Mouse (Mus musculus) skeletal muscle tissue, adult 2 months (tissue): ENCODE results near the gene Nfil3.

Source experiments
- DNase-seq: peaks from one replicate; pipeline ENCODE4 v3.0.0-alpha.2; 2012; ENCODE audit warnings: low read depth, low spot score

The Nfil3 gene

DNA sequence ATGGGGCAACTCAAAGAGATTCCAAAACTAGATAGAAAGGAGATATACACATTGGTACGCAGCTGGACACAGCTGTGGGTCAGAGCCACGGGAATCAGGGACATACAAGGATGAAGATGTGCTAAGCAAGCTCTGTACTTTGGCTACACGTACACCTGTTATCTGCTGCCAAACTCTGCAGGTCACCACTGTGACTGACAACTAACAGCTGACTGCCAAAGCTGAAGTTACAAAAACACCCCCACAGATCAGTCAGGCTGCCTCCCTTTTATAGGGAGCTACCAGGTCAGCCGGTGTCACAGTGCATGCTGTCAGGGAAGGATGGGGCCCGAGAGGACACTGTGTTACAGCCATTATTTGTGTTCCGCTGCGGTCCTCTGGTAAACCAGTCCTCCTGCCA is 39.9 kb downstream of the Nfil3 start:
- DNase-seq, result peak; percentile 91

- DNase-seq, result no peak
Observed at GRCm38 (mm10) chr13:52930582-52930981, 50.3 kb downstream of the Nfil3 start.

- peak; percentile 84 for DNase-seq
Observed at GRCm38 (mm10) chr13:52929209-52930171, 51.4 kb downstream of the Nfil3 start, which contains the start of gene Auh. Gene Auh (minus strand): TSS chr13:52929681.

DNA sequence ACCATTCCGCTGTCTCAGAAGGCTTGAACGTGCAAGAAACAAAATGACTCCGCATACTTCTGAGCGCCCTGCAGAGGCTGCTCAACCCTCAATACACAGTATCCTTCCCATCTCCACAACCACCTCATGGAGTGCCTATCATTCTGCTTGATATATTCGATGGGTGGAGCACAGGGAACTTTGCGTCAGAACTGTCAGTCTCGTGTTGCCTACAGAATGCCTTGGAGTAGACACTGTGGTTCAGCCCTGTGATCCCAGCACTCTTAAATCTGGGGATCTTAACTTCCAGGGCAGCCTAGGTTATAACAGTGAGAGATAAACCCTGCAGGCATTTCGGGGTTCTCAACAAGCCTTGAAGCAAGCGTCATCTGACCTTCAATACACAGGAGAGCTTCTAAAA is 52.5 kb downstream of the Nfil3 start:
- no peak for DNase-seq

GRCm38 (mm10) chr13:52924457-52924856 is 56.4 kb downstream of the Nfil3 start:
- no peak for DNase-seq

DNA sequence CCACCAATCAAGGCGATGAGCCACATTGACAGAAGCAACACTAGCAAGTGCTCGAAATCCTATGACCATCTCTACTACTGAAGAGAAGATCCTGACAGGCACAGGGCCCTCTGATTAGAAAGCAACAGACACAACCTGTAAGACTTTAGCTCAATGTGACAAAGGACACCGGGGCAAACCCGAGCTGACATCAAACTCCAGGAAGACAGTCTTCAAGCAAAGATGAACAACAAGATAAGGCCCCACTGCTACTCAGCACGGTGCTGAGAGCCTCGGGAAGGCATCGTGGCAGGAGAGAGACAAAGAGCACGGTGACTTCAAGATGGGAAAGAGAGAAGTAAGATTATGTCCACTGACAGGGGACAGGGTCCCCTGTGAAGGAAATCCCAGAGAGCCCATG is 58.9 kb downstream of the Nfil3 start:
- DNase-seq, result no peak

- no peak for DNase-seq
Observed at GRCm38 (mm10) chr13:52921065-52921825, 59.6 kb downstream of the Nfil3 start.

DNA sequence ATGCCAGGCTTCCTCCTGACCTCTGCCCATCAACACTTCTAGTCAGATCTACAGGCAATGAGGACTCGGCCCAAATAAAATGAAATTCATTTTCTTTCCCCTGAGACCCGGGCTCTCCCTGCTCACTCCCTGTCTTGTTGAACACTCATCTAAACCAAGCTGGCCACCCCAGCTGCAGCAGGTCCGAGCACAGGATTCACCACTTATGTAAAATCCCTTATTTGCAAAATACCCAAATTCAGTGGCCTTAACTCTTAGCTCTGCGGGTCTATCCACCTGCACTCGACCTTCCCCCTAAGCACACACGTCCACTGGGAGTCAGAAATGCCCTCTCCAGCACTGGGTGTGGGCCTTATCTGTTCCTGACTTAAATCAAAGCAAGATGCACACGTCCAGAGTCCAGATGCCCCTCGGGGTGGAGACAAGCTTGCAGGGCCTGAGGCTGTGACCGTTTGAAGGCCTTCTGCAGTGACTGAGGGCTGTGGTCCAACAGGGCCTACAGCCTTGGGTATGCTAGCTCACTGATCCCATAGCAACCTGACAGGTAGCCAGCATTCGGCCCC is 61.0 kb downstream of the Nfil3 start:
- DNase-seq, result no peak

GRCm38 (mm10) chr13:52918333-52918732 is 62.5 kb downstream of the Nfil3 start:
- DNase-seq, result no peak
